Mouse (Mus musculus): ENCODE data around the gene Olfr784.
"Not testable (repeated sequence)": the region's sequence is repeated elsewhere in the genome, so short reads cannot be mapped to it uniquely, and the experiment has no call there.

The Olfr784 gene

DNA sequence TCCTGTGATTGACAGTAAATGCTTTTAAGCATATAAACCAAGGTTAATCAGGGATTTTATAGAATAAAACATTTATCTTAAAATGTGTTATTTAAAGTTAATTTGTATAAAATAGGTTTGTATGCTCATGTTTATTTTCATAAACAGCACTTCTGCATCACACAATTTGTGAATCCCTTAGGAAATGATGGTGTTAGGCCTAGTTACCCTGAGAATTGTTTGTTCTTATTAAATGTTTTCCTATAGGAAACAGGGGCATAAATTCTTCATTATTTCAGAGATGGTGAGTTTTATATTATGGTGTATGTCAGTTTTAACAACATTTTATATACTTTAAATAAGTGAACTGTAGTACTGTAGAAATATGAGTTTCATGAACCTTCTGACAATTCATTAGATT lies at the start of gene Olfr784:
Gene Olfr784 (plus strand): TSS at position 301 of the 400 bp plus-strand sequence.
- DNase-seq (ENCODE audit: low read depth, low spot score), result no peak

GRCm38 (mm10) chr10:129348550-129348949 lies 35.3 kb upstream of the Olfr784 start, which contains the start of gene Olfr782:
Gene Olfr782 (plus strand): TSS chr10:129348850.
- no peak for DNase-seq (ENCODE audit: low read depth, low spot score)

DNA sequence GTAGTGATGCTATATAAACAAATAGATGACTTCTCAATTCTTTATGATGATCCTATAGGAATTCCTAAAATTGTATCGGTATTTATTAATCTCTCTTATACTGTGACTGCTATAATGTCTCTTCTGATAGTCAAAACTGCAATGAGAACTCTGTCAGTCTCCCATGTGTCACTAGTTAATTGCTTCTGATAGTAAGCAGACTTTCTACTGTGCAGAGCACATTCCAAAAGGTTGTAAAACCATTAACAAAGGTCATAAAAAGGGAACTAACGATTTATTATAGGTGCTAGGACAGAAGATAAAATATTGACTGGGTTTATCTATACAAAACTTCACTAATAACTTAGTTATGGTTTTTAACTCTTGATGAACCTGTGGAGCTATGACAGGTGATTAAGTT lies 31.4 kb upstream of the Olfr784 start:
- not testable (repeated sequence) for DNase-seq (ENCODE audit: low read depth, low spot score)

GRCm38 (mm10) chr10:129356496-129356895 lies 27.4 kb upstream of the Olfr784 start:
- not testable (repeated sequence) for DNase-seq (ENCODE audit: low read depth, low spot score)

DNA sequence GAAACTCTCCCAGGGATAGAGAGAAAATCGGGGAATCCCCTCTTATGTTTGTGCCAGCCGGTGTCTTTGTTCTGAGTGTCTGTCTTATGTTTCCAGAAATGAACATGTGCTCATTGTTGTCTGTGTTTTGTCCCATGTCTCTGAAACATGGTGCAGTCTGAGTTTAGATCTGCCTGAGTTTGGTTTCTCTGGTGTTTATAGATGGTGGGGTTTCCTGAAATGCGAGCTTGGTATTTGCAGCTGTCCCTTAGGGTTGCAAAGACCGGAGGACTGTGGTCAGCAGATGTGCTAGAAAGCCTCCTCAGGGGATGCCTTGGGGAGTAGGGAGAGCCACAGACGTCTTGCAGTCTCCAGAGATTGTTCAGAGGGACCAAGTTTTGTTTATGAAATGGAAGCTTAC lies 26.6 kb upstream of the Olfr784 start:
- DNase-seq (ENCODE audit: low read depth, low spot score), result no peak

- not testable (repeated sequence) for DNase-seq (ENCODE audit: low read depth, low spot score)
These were observed 9.8 kb upstream of the Olfr784 start for GRCm38 (mm10) chr10:129374051-129374450.

DNA sequence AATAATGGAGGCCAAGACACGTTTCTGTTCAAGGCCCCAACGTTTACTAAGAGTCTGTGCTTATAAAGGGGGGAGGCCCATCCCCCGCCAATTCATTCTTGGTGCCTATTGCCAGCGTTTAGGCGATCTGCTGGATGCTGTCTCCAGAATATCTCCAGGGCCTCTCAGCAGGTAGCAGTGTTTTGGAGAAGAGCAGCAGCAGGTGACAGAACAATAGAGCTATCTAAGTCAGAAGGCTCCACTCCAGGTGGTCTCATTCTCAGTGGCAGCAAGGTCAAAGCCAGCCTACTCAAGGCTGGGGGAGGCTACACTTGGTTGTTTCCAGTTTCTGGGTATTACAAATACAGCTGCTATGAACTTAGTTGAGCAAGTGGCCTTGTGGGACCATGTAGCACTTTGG lies 17.0 kb downstream of the Olfr784 start:
- no peak for DNase-seq (ENCODE audit: low read depth, low spot score)

GRCm38 (mm10) chr10:129405126-129405525 lies 21.2 kb downstream of the Olfr784 start, which contains the start of gene Olfr785:
Gene Olfr785 (plus strand): TSS chr10:129405426.
- DNase-seq (ENCODE audit: low read depth, low spot score), result no peak

DNA sequence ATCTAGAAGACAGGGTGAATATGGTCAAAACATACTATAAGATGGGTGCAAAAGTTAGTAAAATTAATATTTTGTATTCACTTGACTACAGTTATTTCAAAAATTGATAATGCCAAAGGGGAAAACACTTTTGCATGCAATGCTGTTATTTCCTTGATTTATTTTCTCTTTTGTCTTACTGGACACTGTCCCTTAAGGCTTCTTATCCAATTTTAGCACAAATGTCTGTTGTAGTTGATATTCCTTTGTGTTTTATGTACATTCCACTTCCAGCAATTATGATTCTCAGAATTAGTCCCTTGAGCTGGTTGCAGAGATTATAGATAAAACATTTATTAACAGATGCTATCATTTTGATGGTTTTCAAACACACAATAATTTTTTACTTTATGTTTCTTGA lies 43.1 kb downstream of the Olfr784 start, which contains the start of gene Olfr786:
Gene Olfr786 (plus strand): TSS at position 301 of the 400 bp plus-strand sequence.
- no peak for DNase-seq (ENCODE audit: low read depth, low spot score)

Data from mesoderm, embryonic 11.5 days (tissue).